Mouse (Mus musculus): ENCODE results near the gene Wdr25. TPM values are rescaled to one million over a fixed set of nuclear protein-coding genes. Genes with fewer than 3 reads are reported as not detected.

The Wdr25 gene
- total and polyA plus RNA-seq, 3 experiments, result 8.3 to 12.4 (median 10.8) TPM

GRCm38 (mm10) chr12:109069751-109070150 is 176.3 kb downstream of the Wdr25 start:
- Histone ChIP-seq H3K9ac (ENCODE audit: insufficient read depth, low read depth) (no peak overlapping the region), H3K4me2 (ENCODE audit: insufficient read depth, low read depth, poor library complexity, severe bottlenecking) (no peak overlapping the region), H3K4me1 (ENCODE audit: control insufficient read depth in 1 of 2, insufficient read depth in 2 of 2) (peaks cover 3 to 69% of the 10 kb centered on the region in 2 experiments; a peak in 2 of 4 replicates), H3K27me3 (replicated peaks) (peaks cover 1% of the 10 kb centered on the region), H3K9me3 (replicated peaks; ENCODE audit: low read length) (no peaks in the 10 kb centered on the region), H3K36me3 (replicated peaks in 1 of 2; ENCODE audit: control insufficient read depth in 1 of 2, insufficient read depth in 1 of 2, low read length in 1 of 2) (no peaks in the 10 kb centered on the region), H3K27ac (ENCODE audit: insufficient read depth, low read depth) (no peak overlapping the region), H3K4me3 (replicated peaks in 1 of 3; ENCODE audit: low read depth in 2 of 3, low read length in 2 of 3, poor library complexity in 1 of 3) (no peak overlapping the region), H3K79me2 (replicated peaks; ENCODE audit: control insufficient read depth, extremely low read depth, insufficient read depth, poor library complexity, severe bottlenecking) (no peaks in the 10 kb centered on the region)
- dilution Hi-C loops (cut with MboI; ENCODE audit: extremely low pct_ligation_motif_present, extremely low pct_unique_long_range_greater_than_20kb, low sequenced_read_pairs), result no loop called here
- in situ Hi-C loops (cut with MboI; ENCODE audit: low pct_ligation_motif_present, low pct_unique_long_range_greater_than_20kb, low sequenced_read_pairs), result loop anchor here (25.0 kb wide), 1 partner anchor 318 kb away; no protein-coding TSS in a partner anchor
- DNase-seq (ENCODE audit: extremely low read depth), result no peak
- TF ChIP-seq EP300 (IDR thresholded peaks at IDR 0.05; ENCODE audit: low read length) (no peak), TBP (conservative IDR thresholded peaks at IDR 0.05; ENCODE audit: low read depth, low read length) (no peak), ELF1 (IDR thresholded peaks at IDR 0.05; ENCODE audit: low read depth, low read length) (no peak)

- Histone ChIP-seq H3K79me2 (replicated peaks; ENCODE audit: control insufficient read depth, extremely low read depth, insufficient read depth, poor library complexity, severe bottlenecking) (no peaks in the 10 kb centered on the region), H3K4me1 (ENCODE audit: control insufficient read depth in 1 of 2, insufficient read depth in 2 of 2) (peaks cover 3 to 80% of the 10 kb centered on the region in 2 experiments; a peak in 2 of 4 replicates), H3K27ac (ENCODE audit: insufficient read depth, low read depth) (no peak overlapping the region), H3K9me3 (replicated peaks; ENCODE audit: low read length) (no peaks in the 10 kb centered on the region), H3K36me3 (replicated peaks in 1 of 2; ENCODE audit: control insufficient read depth in 1 of 2, insufficient read depth in 1 of 2, low read length in 1 of 2) (no peaks in the 10 kb centered on the region), H3K4me3 (replicated peaks in 1 of 3; ENCODE audit: low read depth in 2 of 3, low read length in 2 of 3, poor library complexity in 1 of 3) (no peak overlapping the region), H3K4me2 (ENCODE audit: insufficient read depth, low read depth, poor library complexity, severe bottlenecking) (no peak overlapping the region), H3K9ac (ENCODE audit: insufficient read depth, low read depth) (no peak overlapping the region), H3K27me3 (replicated peaks) (no peaks in the 10 kb centered on the region)
- in situ Hi-C loops (cut with MboI; ENCODE audit: low pct_ligation_motif_present, low pct_unique_long_range_greater_than_20kb, low sequenced_read_pairs), result loop anchor here (25.0 kb wide), 1 partner anchor 316 kb away; no protein-coding TSS in a partner anchor
- DNase-seq (ENCODE audit: extremely low read depth), result no peak
- dilution Hi-C loops (cut with MboI; ENCODE audit: extremely low pct_ligation_motif_present, extremely low pct_unique_long_range_greater_than_20kb, low sequenced_read_pairs), result no loop called here
- TF ChIP-seq RAD21 (IDR thresholded peaks at IDR 0.05; ENCODE audit: low read depth, low read length), result peak; percentile 47
- TF ChIP-seq MAZ (IDR thresholded peaks at IDR 0.05; ENCODE audit: low read depth, low read length), result no peak
- TF ChIP-seq IRF4 (IDR thresholded peaks at IDR 0.05; ENCODE audit: low read depth, low read length), result no peak
- TF ChIP-seq UBTF (IDR thresholded peaks at IDR 0.05; ENCODE audit: low read depth, low read length), result no peak
- TF ChIP-seq SMC3 (IDR thresholded peaks at IDR 0.05; ENCODE audit: low read depth, low read length), result peak; percentile 11; the same call in 1 of the 2 replicates
- TF ChIP-seq TBP (conservative IDR thresholded peaks at IDR 0.05; ENCODE audit: low read depth, low read length), result no peak
- TF ChIP-seq CTCF (conservative IDR thresholded peaks at IDR 0.05 in 1 of 2, IDR thresholded peaks at IDR 0.05 in 1 of 2; ENCODE audit: low read depth in 2 of 2, low read length in 2 of 2), result peak in 1 of 2 experiments; percentile 32; a peak in 2 of 4 replicates
- no peak for TF ChIP-seq ZMIZ1 (IDR thresholded peaks at IDR 0.05; ENCODE audit: low read depth, low read length)
These were observed 177.8 kb downstream of the Wdr25 start for GRCm38 (mm10) chr12:109071248-109071647.

- in situ Hi-C loops (cut with MboI; ENCODE audit: low pct_ligation_motif_present, low pct_unique_long_range_greater_than_20kb, low sequenced_read_pairs), result loop anchor here (25.0 kb wide), 1 partner anchor 313 kb away; no protein-coding TSS in a partner anchor
- Histone ChIP-seq H3K27me3 (replicated peaks) (no peaks in the 10 kb centered on the region), H3K4me2 (ENCODE audit: insufficient read depth, low read depth, poor library complexity, severe bottlenecking) (no peak overlapping the region; the same call in 1 of the 2 replicates), H3K9me3 (replicated peaks; ENCODE audit: low read length) (no peaks in the 10 kb centered on the region), H3K79me2 (replicated peaks; ENCODE audit: control insufficient read depth, extremely low read depth, insufficient read depth, poor library complexity, severe bottlenecking) (no peaks in the 10 kb centered on the region), H3K27ac (ENCODE audit: insufficient read depth, low read depth) (no peak overlapping the region), H3K36me3 (replicated peaks in 1 of 2; ENCODE audit: control insufficient read depth in 1 of 2, insufficient read depth in 1 of 2, low read length in 1 of 2) (no peaks in the 10 kb centered on the region), H3K9ac (ENCODE audit: insufficient read depth, low read depth) (no peak overlapping the region), H3K4me1 (ENCODE audit: control insufficient read depth in 1 of 2, insufficient read depth in 2 of 2) (peaks cover under 1 to 76% of the 10 kb centered on the region in 2 experiments; a peak in 2 of 4 replicates), H3K4me3 (replicated peaks in 1 of 3; ENCODE audit: low read depth in 2 of 3, low read length in 2 of 3, poor library complexity in 1 of 3) (no peak overlapping the region)
- dilution Hi-C loops (cut with MboI; ENCODE audit: extremely low pct_ligation_motif_present, extremely low pct_unique_long_range_greater_than_20kb, low sequenced_read_pairs), result no loop called here
- no peak for TF ChIP-seq JUN (IDR thresholded peaks at IDR 0.05; ENCODE audit: insufficient read depth, low read depth, low read length)
- TF ChIP-seq ZNF384 (IDR thresholded peaks at IDR 0.05; ENCODE audit: low read depth, low read length), result no peak
- TF ChIP-seq MAZ (IDR thresholded peaks at IDR 0.05; ENCODE audit: low read depth, low read length), result no peak
- TF ChIP-seq SMC3 (IDR thresholded peaks at IDR 0.05; ENCODE audit: low read depth, low read length), result no peak
- no peak for TF ChIP-seq TCF12 (IDR thresholded peaks at IDR 0.05; ENCODE audit: low read depth, low read length)
- TF ChIP-seq RAD21 (IDR thresholded peaks at IDR 0.05; ENCODE audit: low read depth, low read length), result no peak
- TF ChIP-seq USF1 (IDR thresholded peaks at IDR 0.05; ENCODE audit: low read depth, low read length), result no peak
- TF ChIP-seq MEF2A (IDR thresholded peaks at IDR 0.05; ENCODE audit: borderline replicate concordance, low read depth, low read length), result no peak
- TF ChIP-seq SIN3A (IDR thresholded peaks at IDR 0.05; ENCODE audit: low read length), result no peak
- TF ChIP-seq NRF1 (IDR thresholded peaks at IDR 0.05; ENCODE audit: low read depth, low read length), result no peak
- no peak for TF ChIP-seq POLR2A (IDR thresholded peaks at IDR 0.05; ENCODE audit: low read depth, low read length)
- TF ChIP-seq NELFE (IDR thresholded peaks at IDR 0.05; ENCODE audit: low read depth, low read length), result no peak
- TF ChIP-seq ZKSCAN1 (IDR thresholded peaks at IDR 0.05; ENCODE audit: borderline replicate concordance, low read depth, low read length), result no peak
- TF ChIP-seq CHD1 (IDR thresholded peaks at IDR 0.05; ENCODE audit: low read depth, low read length), result no peak
- TF ChIP-seq TBP (conservative IDR thresholded peaks at IDR 0.05; ENCODE audit: low read depth, low read length), result no peak
- no peak for TF ChIP-seq ZMIZ1 (IDR thresholded peaks at IDR 0.05; ENCODE audit: low read depth, low read length)
- no peak for TF ChIP-seq USF2 (conservative IDR thresholded peaks at IDR 0.05; ENCODE audit: low read depth, low read length)
- TF ChIP-seq IRF4 (IDR thresholded peaks at IDR 0.05; ENCODE audit: low read depth, low read length), result no peak
- DNase-seq (ENCODE audit: extremely low read depth), result no peak
These were observed 180.7 kb downstream of the Wdr25 start for GRCm38 (mm10) chr12:109074106-109074505.
